Mouse (Mus musculus): Measurements from ENCODE around the gene Nrip1.

DNA sequence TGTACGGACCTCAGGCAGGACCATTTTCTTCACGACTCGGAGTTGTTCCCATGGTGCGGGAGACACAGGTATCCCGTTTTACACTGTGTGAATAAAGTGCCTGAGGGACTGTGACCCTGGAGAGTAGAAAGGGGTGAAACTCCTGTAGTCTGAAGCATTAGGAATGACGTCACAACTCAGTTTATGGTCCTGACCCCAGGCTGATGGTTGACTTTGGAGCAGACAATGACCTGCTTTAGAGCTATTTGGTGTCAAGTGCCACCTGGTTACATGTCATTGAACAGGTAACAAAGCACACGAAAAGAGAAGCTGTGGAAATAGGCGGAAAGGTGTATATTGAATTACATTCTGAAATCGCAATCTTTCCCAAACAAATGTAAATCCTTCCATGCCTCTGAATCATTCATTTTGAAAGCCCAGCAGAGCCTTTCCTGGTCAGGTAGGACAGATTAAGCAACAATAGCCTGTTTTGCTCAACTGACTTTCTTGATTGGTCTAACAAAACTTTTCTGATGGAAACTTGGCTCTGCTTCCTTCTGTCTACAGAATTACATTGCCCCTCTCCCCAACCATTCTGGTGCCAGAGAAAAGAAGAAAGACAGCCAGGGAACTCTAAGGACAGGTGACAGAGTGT, 106.9 kb downstream of the Nrip1 start:
- TF ChIP-seq ZC3H11A (IDR thresholded peaks at IDR 0.05; ENCODE audit: borderline replicate concordance, low read depth, low read length) (no peak), MAFK (IDR thresholded peaks at IDR 0.05; ENCODE audit: insufficient read depth, low read depth, low read length) (no peak), HCFC1 (IDR thresholded peaks at IDR 0.05; ENCODE audit: borderline replicate concordance, insufficient read depth, low read length) (no peak)
